Mouse (Mus musculus) intestine, embryonic 16.5 days (tissue): ENCODE measurements at regions not wholly inside any gene's neighbourhood (a gene's known extent, or its start where the extent isn't known, plus 50 kb on each side); places are given as distances from the start of the nearest gene placed in this dataset.

Experiments used
- ATAC-seq: fragments of 200-750 bp; cut with Nextera tagmentation; 2 replicates; pipeline ENCODE4 v1.8.0; 2017; ENCODE audit warnings: moderate TSS enrichment, moderate library complexity
- H3K27ac ChIP-seq: fragments of 300-500 bp; sonication (generic); 2 replicates; pipeline ENCODE4 v1.5.1; 2014; ENCODE audit warnings: mild to moderate bottlenecking, low read length
- H3K27me3 ChIP-seq: fragments of 300-500 bp; sonication (generic); replicated peaks from 2 replicates; pipeline ENCODE4 v1.6.1; 2014; ENCODE audit warnings: low read length, control low read depth, mixed read lengths; ENCODE audit not compliant: control insufficient read depth, insufficient read depth
- H3K36me3 ChIP-seq: fragments of 300-500 bp; sonication (generic); 2 replicates; pipeline ENCODE4 v1.6.1; 2014; ENCODE audit warnings: low read length, control low read depth; ENCODE audit not compliant: control insufficient read depth, insufficient read depth
- H3K4me1 ChIP-seq: fragments of 300-500 bp; sonication (generic); 2 replicates; pipeline ENCODE4 v1.6.1; 2014; ENCODE audit warnings: low read length, control low read depth, mixed read lengths; ENCODE audit not compliant: control insufficient read depth, insufficient read depth
- H3K4me2 ChIP-seq: fragments of 300-500 bp; sonication (generic); 2 replicates; pipeline ENCODE4 v1.6.1; 2014; ENCODE audit warnings: low read depth, low read length, control low read depth
- H3K4me3 ChIP-seq: fragments of 300-500 bp; sonication (generic); 2 replicates; pipeline ENCODE4 v1.5.1; 2014; ENCODE audit warnings: mild to moderate bottlenecking, low read length
- H3K9ac ChIP-seq: fragments of 300-500 bp; sonication (generic); 2 replicates; pipeline ENCODE4 v1.6.1; 2014; ENCODE audit warnings: low read depth, low read length
- H3K9me3 ChIP-seq: fragments of 300-500 bp; sonication (generic); 2 replicates; pipeline ENCODE4 v1.6.1; 2016; ENCODE audit warnings: low read length, control low read depth; ENCODE audit not compliant: control insufficient read depth
- WGBS: fragments of 180-500 bp; shearing (Covaris S2); extraction: QIAGEN DNeasy Blood & Tissue Kit; methylation state at CpG from one replicate; pipeline ENCODE4 v1.1.7; 2014; 5-methylcytosine and 5-hydroxymethylcytosine counted together

- Histone ChIP-seq H3K9me3 (no peaks in the 10 kb centered on the region), H3K9ac (no peak overlapping the region), H3K27me3 (no peaks in the 10 kb centered on the region), H3K4me1 (no peaks in the 10 kb centered on the region), H3K27ac (no peak overlapping the region), H3K36me3 (no peaks in the 10 kb centered on the region), H3K4me3 (no peak overlapping the region), H3K4me2 (no peak overlapping the region)
- WGBS: 41% methylated on average over 5 of the region's 5 CpGs
- ATAC-seq: no peak
Measured at GRCm38 (mm10) chr15:88063041-88063440, 518.9 kb downstream of the Fam19a5 start.

- H3K4me1 ChIP-seq: no peaks in the 10 kb centered on the region
- H3K9me3 ChIP-seq: no peaks in the 10 kb centered on the region
- H3K27ac ChIP-seq: no peak overlapping the region
- no peak for ATAC-seq
- WGBS: 51% methylated on average over 3 of the region's 3 CpGs
- no peak overlapping the region for H3K4me3 ChIP-seq
- no peaks in the 10 kb centered on the region for H3K36me3 ChIP-seq
- no peaks in the 10 kb centered on the region for H3K27me3 ChIP-seq
- no peak overlapping the region for H3K9ac ChIP-seq
- H3K4me2 ChIP-seq: no peak overlapping the region
Measured at GRCm38 (mm10) chr15:88068476-88068875, 524.4 kb downstream of the Fam19a5 start.

GRCm38 (mm10) chr15:88072676-88073075 lies 527.4 kb upstream of the Zdhhc25 start:
- Histone ChIP-seq H3K9me3 (no peaks in the 10 kb centered on the region), H3K4me3 (no peak overlapping the region), H3K9ac (no peak overlapping the region), H3K27me3 (no peaks in the 10 kb centered on the region), H3K4me1 (no peaks in the 10 kb centered on the region), H3K36me3 (no peaks in the 10 kb centered on the region), H3K27ac (no peak overlapping the region), H3K4me2 (no peak overlapping the region)
- WGBS: 50% methylated on average over 1 of the region's 1 CpGs
- ATAC-seq: no peak

- no peaks in the 10 kb centered on the region for H3K27me3 ChIP-seq
- no peaks in the 10 kb centered on the region for H3K4me1 ChIP-seq
Measured at GRCm38 (mm10) chr15:88083911-88084310, 516.2 kb upstream of the Zdhhc25 start.

GRCm38 (mm10) chr15:88085631-88086030 lies 514.5 kb upstream of the Zdhhc25 start:
- ATAC-seq: no peak
- H3K4me1 ChIP-seq: no peaks in the 10 kb centered on the region
- 52% methylated on average over 3 of the region's 3 CpGs for WGBS
- H3K4me3 ChIP-seq: no peak overlapping the region
- no peaks in the 10 kb centered on the region for H3K9me3 ChIP-seq
- no peaks in the 10 kb centered on the region for H3K27me3 ChIP-seq
- H3K27ac ChIP-seq: no peak overlapping the region
- H3K36me3 ChIP-seq: no peaks in the 10 kb centered on the region
- H3K4me2 ChIP-seq: no peak overlapping the region
- H3K9ac ChIP-seq: no peak overlapping the region

More at GRCm38 (mm10) chr15:88083911-88084310, 516.2 kb upstream of the Zdhhc25 start:
- Histone ChIP-seq H3K36me3 (no peaks in the 10 kb centered on the region), H3K27ac (no peak overlapping the region), H3K9me3 (no peaks in the 10 kb centered on the region), H3K4me3 (no peak overlapping the region), H3K9ac (no peak overlapping the region), H3K4me2 (no peak overlapping the region)
- no peak for ATAC-seq
- 49% methylated on average over 5 of the region's 5 CpGs for WGBS

- no peaks in the 10 kb centered on the region for H3K27me3 ChIP-seq
- H3K4me1 ChIP-seq: no peaks in the 10 kb centered on the region
- H3K27ac ChIP-seq: no peak overlapping the region
- H3K9ac ChIP-seq: no peak overlapping the region
- H3K36me3 ChIP-seq: no peaks in the 10 kb centered on the region
- 61% methylated on average over 4 of the region's 4 CpGs for WGBS
- H3K9me3 ChIP-seq: peaks cover 3% of the 10 kb centered on the region; the same call in 1 of the 2 replicates
- H3K4me2 ChIP-seq: no peak overlapping the region
- H3K4me3 ChIP-seq: no peak overlapping the region
- no peak for ATAC-seq
Measured at GRCm38 (mm10) chr15:88089486-88089885, 510.6 kb upstream of the Zdhhc25 start.

GRCm38 (mm10) chr15:88091390-88091789 lies 508.7 kb upstream of the Zdhhc25 start:
- peaks cover 3% of the 10 kb centered on the region; the same call in 1 of the 2 replicates for H3K9me3 ChIP-seq
- no peak overlapping the region for H3K4me3 ChIP-seq
- H3K36me3 ChIP-seq: no peaks in the 10 kb centered on the region
- no peak overlapping the region for H3K4me2 ChIP-seq
- H3K4me1 ChIP-seq: no peaks in the 10 kb centered on the region
- H3K9ac ChIP-seq: no peak overlapping the region
- ATAC-seq: no peak
- H3K27me3 ChIP-seq: no peaks in the 10 kb centered on the region
- no peak overlapping the region for H3K27ac ChIP-seq
- WGBS: 88% methylated on average over 5 of the region's 5 CpGs

- H3K27me3 ChIP-seq: no peaks in the 10 kb centered on the region
- no peak overlapping the region for H3K4me3 ChIP-seq
- 0 out of 2 replicates have a peak, but pooled peaks cover 3% of the 10 kb centered on the region for H3K9me3 ChIP-seq
- H3K9ac ChIP-seq: no peak overlapping the region
- 50% methylated on average over 5 of the region's 5 CpGs for WGBS
- no peak overlapping the region for H3K4me2 ChIP-seq
- H3K36me3 ChIP-seq: no peaks in the 10 kb centered on the region
- no peak overlapping the region for H3K27ac ChIP-seq
- ATAC-seq: no peak
- no peaks in the 10 kb centered on the region for H3K4me1 ChIP-seq
Measured at GRCm38 (mm10) chr15:88120376-88120775, 479.7 kb upstream of the Zdhhc25 start.

GRCm38 (mm10) chr15:88123907-88124523 lies 476.1 kb upstream of the Zdhhc25 start:
- Histone ChIP-seq H3K27ac (no peak overlapping the region), H3K36me3 (no peaks in the 10 kb centered on the region), H3K4me2 (no peak overlapping the region), H3K4me3 (no peak overlapping the region), H3K27me3 (no peaks in the 10 kb centered on the region), H3K9ac (no peak overlapping the region), H3K9me3 (0 out of 2 replicates have a peak, but pooled peaks cover 3% of the 10 kb centered on the region), H3K4me1 (no peaks in the 10 kb centered on the region)
- ATAC-seq: no peak
- WGBS: 84% methylated on average over 24 of the region's 24 CpGs

- Histone ChIP-seq H3K27ac (no peak overlapping the region), H3K9me3 (no peaks in the 10 kb centered on the region), H3K4me2 (no peak overlapping the region), H3K4me1 (no peaks in the 10 kb centered on the region), H3K36me3 (no peaks in the 10 kb centered on the region), H3K27me3 (no peaks in the 10 kb centered on the region), H3K4me3 (no peak overlapping the region), H3K9ac (no peak overlapping the region)
- no peak for ATAC-seq
- WGBS: 46% methylated on average over 7 of the region's 7 CpGs
Measured at GRCm38 (mm10) chr15:88146118-88146517, 454.0 kb upstream of the Zdhhc25 start.
